In the genomic region with DNA sequence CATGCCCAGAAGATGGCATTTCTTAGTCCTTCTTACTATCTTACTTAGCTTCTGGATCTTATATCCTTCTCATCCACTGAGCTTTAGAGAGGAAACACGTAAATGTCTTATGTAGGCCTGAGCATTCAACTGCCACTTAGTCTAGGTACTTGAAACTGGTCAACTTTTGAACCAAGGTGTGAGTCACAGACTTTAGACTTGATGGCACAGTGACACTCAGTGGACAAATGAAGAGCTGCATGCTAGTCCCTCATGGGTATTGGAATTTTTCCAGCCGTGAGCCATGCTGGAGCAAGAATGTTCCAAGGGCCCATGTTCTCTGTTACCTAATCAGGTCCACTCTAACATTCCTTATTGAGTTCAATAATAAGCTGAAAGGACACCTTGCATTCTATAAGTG, we compare ENCODE assay signal across 8 mouse cellular contexts. TPM values are rescaled to one million over a fixed set of nuclear protein-coding genes. Genes with fewer than 3 reads are reported as not detected.
DNase-seq lines count a peak whose midpoint lies in the region; ATAC-seq and TF ChIP-seq lines count a peak whose summit lies in the region.

No protein-coding gene starts in this region.

- no peak overlapping the region for H3K4me3 ChIP-seq in heart, embryonic 10.5 days
- H3K4me3 ChIP-seq in kidney, adult 2 months (ENCODE audit: insufficient read depth, low read depth, low read length), result no peak overlapping the region
- H3K4me3 ChIP-seq in liver, postnatal 0 days (ENCODE audit: low read depth, low read length), result no peak overlapping the region

- TF ChIP-seq EP300 in liver, postnatal 0 days (IDR thresholded peaks at IDR 0.05; ENCODE audit: low read depth), result no peak

- no peak overlapping the region for H3K4me2 ChIP-seq in liver, postnatal 0 days (ENCODE audit: low read depth, low read length)

- peak; percentile 71 for TF ChIP-seq CTCF in kidney, adult 2 months (conservative IDR thresholded peaks at IDR 0.05; ENCODE audit: insufficient read depth, insufficient read length, low read depth, low read length)
- TF ChIP-seq CTCF in liver, postnatal 0 days (IDR thresholded peaks at IDR 0.05; ENCODE audit: low read depth), result peak; percentile 85

- H3K9me3 ChIP-seq in heart, embryonic 10.5 days, result no peaks in the 10 kb centered on the region
- H3K9me3 ChIP-seq in liver, postnatal 0 days (ENCODE audit: low read length), result no peaks in the 10 kb centered on the region

- 0 out of 2 replicates have a peak, but pooled peaks cover 4% of the 10 kb centered on the region for H3K36me3 ChIP-seq in heart, embryonic 10.5 days
- no peaks in the 10 kb centered on the region for H3K36me3 ChIP-seq in kidney, adult 2 months (ENCODE audit: control insufficient read depth, insufficient read depth, low read length)
- no peaks in the 10 kb centered on the region for H3K36me3 ChIP-seq in liver, postnatal 0 days (replicated peaks; ENCODE audit: insufficient read depth, low read length)

- no peak overlapping the region for H3K9ac ChIP-seq in liver, postnatal 0 days (replicated peaks)

- peaks cover 14% of the 10 kb centered on the region for H3K4me1 ChIP-seq in heart, embryonic 10.5 days
- no peaks in the 10 kb centered on the region for H3K4me1 ChIP-seq in kidney, adult 2 months (ENCODE audit: control insufficient read depth, insufficient read depth, low read length)
- no peaks in the 10 kb centered on the region for H3K4me1 ChIP-seq in liver, postnatal 0 days (ENCODE audit: insufficient read depth)

- H3K27me3 ChIP-seq in heart, embryonic 10.5 days (ENCODE audit: insufficient read depth, poor library complexity, severe bottlenecking), result no peaks in the 10 kb centered on the region
- no peaks in the 10 kb centered on the region for H3K27me3 ChIP-seq in kidney, adult 2 months (replicated peaks; ENCODE audit: control insufficient read depth, insufficient read depth, low read length)
- H3K27me3 ChIP-seq in liver, postnatal 0 days (ENCODE audit: insufficient read depth, low read length), result no peaks in the 10 kb centered on the region

- TF ChIP-seq POLR2A in kidney, adult 2 months (IDR thresholded peaks at IDR 0.05; ENCODE audit: low read depth, low read length), result no peak

- no peak overlapping the region for H3K27ac ChIP-seq in heart, embryonic 10.5 days
- H3K27ac ChIP-seq in kidney, adult 2 months (ENCODE audit: insufficient read depth, low read depth, low read length), result no peak overlapping the region
- no peak overlapping the region for H3K27ac ChIP-seq in liver, postnatal 0 days (ENCODE audit: low read depth)

- peak; percentile 73 to 88 for DNase-seq in heart, adult 18-20 months
- no peak for DNase-seq in heart, embryonic 10.5 days (ENCODE audit: low spot score)
- peak; percentile 83 for DNase-seq in 416B (ENCODE audit: low read depth)
- peak; percentile 93 for DNase-seq in adipocyte (ENCODE audit: low spot score)
- peak; percentile 39 for DNase-seq in fat pad, adult 2 months (ENCODE audit: extremely low read depth, low read depth, low spot score)
- peak; percentile 84 for DNase-seq in kidney, adult 2 months
- DNase-seq in liver, postnatal 0 days, result peak; percentile 58
- DNase-seq in spleen, postnatal 10 days (ENCODE audit: low spot score in 2 of 2), result peak; percentile 26 to 58

- peak; percentile 72 for ATAC-seq in liver, postnatal 0 days

- WGBS in heart, embryonic 10.5 days, result 37% methylated on average over 2 of the region's 2 CpGs
- 40% methylated on average over 2 of the region's 2 CpGs for WGBS in kidney, adult 2 months
- 26% methylated on average over 2 of the region's 2 CpGs for WGBS in liver, postnatal 0 days (ENCODE audit: insufficient replicate concordance)

RNA-seq across cellular contexts. Expression of gene Adipor2, which starts 13.0 kb away (rescaled TPM):
- total RNA-seq in heart, adult 18-20 months (2021), result 10 to 100 TPM; 71.4 to 86.5 TPM
- 27.2 and 27.4 TPM in 2 replicates for polyA plus RNA-seq in heart, embryonic 10.5 days (2016; fragmentation: Nextera tagmentation; extraction: Ambion mirVana)
- polyA plus RNA-seq in kidney, adult 2 months (2012; rRNA removed), result 65.7 and 66.6 TPM in 2 replicates
- polyA plus RNA-seq in liver, postnatal 0 days (2015; fragmentation: Nextera tagmentation; extraction: Ambion mirVana), result 53.9 and 58.6 TPM in 2 replicates

RNA-seq across cellular contexts. Expression of gene Fbxl14, which starts 49.0 kb away (rescaled TPM):
- total RNA-seq in heart, adult 18-20 months (2021), result 10 to 100 TPM; 15.0 to 15.6 TPM
- polyA plus RNA-seq in heart, embryonic 10.5 days (2016; fragmentation: Nextera tagmentation; extraction: Ambion mirVana), result 2.4 and 3.9 TPM in 2 replicates
- 38.6 and 47.8 TPM in 2 replicates for polyA plus RNA-seq in kidney, adult 2 months (2012; rRNA removed)
- polyA plus RNA-seq in liver, postnatal 0 days (2015; fragmentation: Nextera tagmentation; extraction: Ambion mirVana), result 2.4 and 2.5 TPM in 2 replicates
